Mouse (Mus musculus): ENCODE measurements at regions not wholly inside any gene's neighbourhood (a gene's known extent, or its start where the extent isn't known, plus 50 kb on each side); places are given as distances from the start of the nearest gene placed in this dataset.

GRCm38 (mm10) chr5:12938162-12938852 is 186.9 kb upstream of the Sema3a start:
- TF ChIP-seq CTCF (IDR thresholded peaks at IDR 0.05; ENCODE audit: borderline replicate concordance, insufficient read depth, low read length) (no peak), POLR2A (IDR thresholded peaks at IDR 0.05; ENCODE audit: low read depth, low read length) (no peak)

All from embryonic fibroblast, embryonic 13.5 days (primary cell).